Comparison of ENCODE assay signal across 8 mouse cellular contexts in the genomic region with DNA sequence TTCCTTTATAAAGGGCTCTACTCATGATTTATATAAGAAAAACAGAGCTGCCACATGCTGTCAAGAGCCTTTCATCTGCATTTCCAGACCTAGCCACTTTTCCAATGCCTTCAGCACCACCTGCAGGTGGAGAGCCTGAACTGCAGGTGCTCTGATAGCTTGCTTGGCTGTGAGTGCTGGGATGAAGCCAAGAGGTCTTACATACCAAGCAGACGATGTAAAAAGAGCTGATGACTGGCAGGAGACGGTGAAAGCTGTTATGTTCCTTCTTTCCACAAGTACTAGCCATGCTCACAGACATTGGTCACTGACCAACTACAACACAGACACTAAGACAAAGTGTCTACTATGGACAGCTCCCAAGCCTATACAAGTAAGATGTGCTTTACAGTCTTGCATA. TPM values are rescaled to one million over a fixed set of nuclear protein-coding genes. Genes with fewer than 3 reads are reported as not detected.
DNase-seq lines count a peak whose midpoint lies in the region; ATAC-seq and TF ChIP-seq lines count a peak whose summit lies in the region.

No protein-coding gene starts in this region.

- no peak for TF ChIP-seq POLR2A in spleen, adult 2 months (IDR thresholded peaks at IDR 0.05; ENCODE audit: low read depth, low read length)

- H3K27ac ChIP-seq in heart, embryonic 11.5 days (ENCODE audit: low read depth, low read length), result no peak overlapping the region
- no peak overlapping the region for H3K27ac ChIP-seq in intestine, embryonic 16.5 days (ENCODE audit: low read length)
- H3K27ac ChIP-seq in midbrain, embryonic 15.5 days, result no peak overlapping the region
- H3K27ac ChIP-seq in spleen, adult 2 months (ENCODE audit: insufficient read depth, low read length), result no peak overlapping the region

- intact Hi-C loops in gastrocnemius, postnatal 36 days (cut with DNase I), result loop anchor here (1.0 kb wide), 1 partner anchor 192 kb away; no protein-coding TSS in a partner anchor
- intact Hi-C loops in left cerebral cortex, postnatal 14 days (cut with DNase I), result loop anchor here (2.0 to 5.0 kb wide), 3 partner anchors 71 to 191 kb away; no protein-coding TSS in a partner anchor

- H3K27me3 ChIP-seq in heart, embryonic 11.5 days (ENCODE audit: control insufficient read depth, insufficient read depth, low read length), result no peaks in the 10 kb centered on the region
- H3K27me3 ChIP-seq in intestine, embryonic 16.5 days (replicated peaks; ENCODE audit: control insufficient read depth, insufficient read depth, low read length), result no peaks in the 10 kb centered on the region
- H3K27me3 ChIP-seq in midbrain, embryonic 15.5 days (replicated peaks), result no peaks in the 10 kb centered on the region
- no peaks in the 10 kb centered on the region for H3K27me3 ChIP-seq in spleen, adult 2 months (ENCODE audit: control insufficient read depth, insufficient read depth, low read length)

- no peaks in the 10 kb centered on the region for H3K9me3 ChIP-seq in heart, embryonic 11.5 days (replicated peaks; ENCODE audit: control insufficient read depth, low read length)
- H3K9me3 ChIP-seq in intestine, embryonic 16.5 days (ENCODE audit: control insufficient read depth, low read length), result no peaks in the 10 kb centered on the region
- no peaks in the 10 kb centered on the region for H3K9me3 ChIP-seq in midbrain, embryonic 15.5 days

- H3K4me1 ChIP-seq in heart, embryonic 11.5 days (ENCODE audit: control insufficient read depth, insufficient read depth, low read length), result peaks cover 7% of the 10 kb centered on the region
- peaks cover 8% of the 10 kb centered on the region for H3K4me1 ChIP-seq in intestine, embryonic 16.5 days (ENCODE audit: control insufficient read depth, insufficient read depth, low read length)
- peaks cover 25% of the 10 kb centered on the region for H3K4me1 ChIP-seq in midbrain, embryonic 15.5 days
- H3K4me1 ChIP-seq in spleen, adult 2 months (ENCODE audit: control insufficient read depth, insufficient read depth, insufficient read length), result peaks cover 7% of the 10 kb centered on the region; the same call in 1 of the 2 replicates

- TF ChIP-seq CTCF in spleen, adult 2 months (IDR thresholded peaks at IDR 0.05; ENCODE audit: extremely low read depth, insufficient read depth, insufficient read length, insufficient replicate concordance), result peak; percentile 93; the same call in 1 of the 2 replicates

- H3K9ac ChIP-seq in heart, embryonic 11.5 days (ENCODE audit: low read depth, low read length), result no peak overlapping the region
- no peak overlapping the region for H3K9ac ChIP-seq in intestine, embryonic 16.5 days (ENCODE audit: low read depth, low read length)
- H3K9ac ChIP-seq in midbrain, embryonic 15.5 days, result no peak overlapping the region

- no peak overlapping the region for H3K4me3 ChIP-seq in heart, embryonic 11.5 days (ENCODE audit: low read depth, low read length)
- H3K4me3 ChIP-seq in intestine, embryonic 16.5 days (ENCODE audit: low read length), result no peak overlapping the region
- no peak overlapping the region for H3K4me3 ChIP-seq in midbrain, embryonic 15.5 days
- H3K4me3 ChIP-seq in spleen, adult 2 months (ENCODE audit: extremely low read depth, insufficient read depth, insufficient read length), result no peak overlapping the region

- H3K36me3 ChIP-seq in heart, embryonic 11.5 days (ENCODE audit: control insufficient read depth, insufficient read depth, low read length), result no peaks in the 10 kb centered on the region; the same call in none of the 2 replicates
- H3K36me3 ChIP-seq in intestine, embryonic 16.5 days (ENCODE audit: control insufficient read depth, insufficient read depth, low read length), result 0 out of 2 replicates have a peak, but pooled peaks cover under 1% of the 10 kb centered on the region
- peaks cover under 1% of the 10 kb centered on the region for H3K36me3 ChIP-seq in midbrain, embryonic 15.5 days (replicated peaks)
- H3K36me3 ChIP-seq in spleen, adult 2 months (ENCODE audit: control insufficient read depth, insufficient read depth, low read length), result peaks cover 7% of the 10 kb centered on the region; the same call in 1 of the 2 replicates

- no peak overlapping the region for H3K4me2 ChIP-seq in heart, embryonic 11.5 days
- H3K4me2 ChIP-seq in intestine, embryonic 16.5 days (ENCODE audit: low read depth, low read length), result no peak overlapping the region
- no peak overlapping the region for H3K4me2 ChIP-seq in midbrain, embryonic 15.5 days

- WGBS in heart, embryonic 11.5 days (ENCODE audit: insufficient replicate concordance), result 4% methylated on average over 2 of the region's 2 CpGs
- WGBS in intestine, embryonic 16.5 days, result 3% methylated on average over 2 of the region's 2 CpGs
- WGBS in midbrain, embryonic 15.5 days, result 8% methylated on average over 2 of the region's 2 CpGs
- 8% methylated on average over 2 of the region's 2 CpGs for WGBS in spleen, adult 2 months

- peak; percentile 98 for DNase-seq in heart, adult 11 months
- peak; percentile 90 for DNase-seq in embryo, embryonic 10.5 days (ENCODE audit: low spot score)
- peak; percentile 83 to 88 for DNase-seq in gastrocnemius, postnatal 36 days
- DNase-seq in left cerebral cortex, postnatal 14 days (ENCODE audit: low spot score in 2 of 2), result peak; percentile 97 to 98
- DNase-seq in spleen, adult 2 months (ENCODE audit: low read depth in 1 of 2, low spot score in 2 of 2), result peak; percentile 64 to 75

- ATAC-seq in heart, embryonic 11.5 days (replicated peaks; ENCODE audit: insufficient number of reproducible peaks, low FRiP score, low TSS enrichment), result no peak
- peak; percentile 49 for ATAC-seq in intestine, embryonic 16.5 days
- peak; percentile 79 for ATAC-seq in midbrain, embryonic 15.5 days (replicated peaks)

RNA-seq across cellular contexts. Expression of gene A730071L15Rik, which starts 12.0 kb away (rescaled TPM):
- 0.28 and 0.84 TPM in 2 replicates for polyA plus RNA-seq in heart, embryonic 11.5 days (2014; fragmentation: Nextera tagmentation; extraction: Ambion mirVana)
- total RNA-seq in gastrocnemius, postnatal 36 days (2021), result under 1 TPM; 0.15 to 0.20 TPM
- polyA plus RNA-seq in intestine, embryonic 16.5 days (2015; fragmentation: Nextera tagmentation; extraction: Ambion mirVana), result 0.45 and 0.62 TPM in 2 replicates
- not detected for total RNA-seq in left cerebral cortex, postnatal 14 days (2021)
- 0.48 and 0.56 TPM in 2 replicates for polyA plus RNA-seq in midbrain, embryonic 15.5 days (2015; fragmentation: Nextera tagmentation; extraction: Ambion mirVana)
- polyA plus RNA-seq in spleen, adult 2 months (2012; rRNA removed), result 0.07 and 0.09 TPM in 2 replicates

RNA-seq across cellular contexts. Expression of gene Nudcd3, which starts 12.3 kb away (rescaled TPM):
- polyA plus RNA-seq in heart, embryonic 11.5 days (2014; fragmentation: Nextera tagmentation; extraction: Ambion mirVana), result 28.8 and 33.7 TPM in 2 replicates
- total RNA-seq in gastrocnemius, postnatal 36 days (2021), result 10 to 100 TPM; 58.5 to 62.8 TPM
- polyA plus RNA-seq in intestine, embryonic 16.5 days (2015; fragmentation: Nextera tagmentation; extraction: Ambion mirVana), result 28.4 and 33.3 TPM in 2 replicates
- 100 to 1,000 TPM; 128 to 129 TPM for total RNA-seq in left cerebral cortex, postnatal 14 days (2021)
- 73.8 and 77.2 TPM in 2 replicates for polyA plus RNA-seq in midbrain, embryonic 15.5 days (2015; fragmentation: Nextera tagmentation; extraction: Ambion mirVana)
- polyA plus RNA-seq in spleen, adult 2 months (2012; rRNA removed), result 20.0 and 27.0 TPM in 2 replicates

RNA-seq across cellular contexts. Expression of gene Npc1l1, which starts 42.1 kb away (rescaled TPM):
- not detected in 2 replicates for polyA plus RNA-seq in heart, embryonic 11.5 days (2014; fragmentation: Nextera tagmentation; extraction: Ambion mirVana)
- under 1 TPM; 0.08 to 0.20 TPM for total RNA-seq in gastrocnemius, postnatal 36 days (2021)
- 26.5 and 43.4 TPM in 2 replicates for polyA plus RNA-seq in intestine, embryonic 16.5 days (2015; fragmentation: Nextera tagmentation; extraction: Ambion mirVana)
- total RNA-seq in left cerebral cortex, postnatal 14 days (2021), result 1 to 10 TPM; 1.2 TPM
- 0.06 and 0.08 TPM in 2 replicates for polyA plus RNA-seq in midbrain, embryonic 15.5 days (2015; fragmentation: Nextera tagmentation; extraction: Ambion mirVana)
- 0.19 and 0.21 TPM in 2 replicates for polyA plus RNA-seq in spleen, adult 2 months (2012; rRNA removed)

Comparison
In these comparisons a context has a peak if more than half of its experiments do, and no peak if none do; other contexts are left out.
1. RNA of gene Npc1l1, which starts 42.1 kb away (polyA plus RNA-seq): 26.5 to 43.4 TPM in intestine, embryonic 16.5 days; 0.19 to 0.21 TPM in spleen, adult 2 months, 0.06 to 0.08 TPM in midbrain, embryonic 15.5 days and not detected in heart, embryonic 11.5 days; every median in the first group is over 10 times any median in the second.
2. Peak in every context shown above with its lines, with median percentiles within 50 percentile points of each other: DNase-seq.